Mouse (Mus musculus) embryonic facial prominence, embryonic 15.5 days (tissue): Measurements from ENCODE around the gene Il27. TPM values are rescaled to one million over a fixed set of nuclear protein-coding genes. Genes with fewer than 3 reads are reported as not detected.
A peak's percentile ranks its signal among the peaks of the same experiment; 100 is the strongest.

Source experiments
- ATAC-seq: fragments of 200-750 bp; cut with Nextera tagmentation; 2 replicates; pipeline ENCODE4 v1.8.0; 2017; ENCODE audit warnings: low read depth, moderate TSS enrichment; ENCODE audit not compliant: insufficient number of reproducible peaks, low FRiP score, low TSS enrichment
- H3K27ac ChIP-seq: fragments of 300-500 bp; sonication (generic); replicated peaks from 2 replicates; pipeline ENCODE4 v1.5.1; 2015; ENCODE audit warnings: mild to moderate bottlenecking, inconsistent platforms
- H3K27me3 ChIP-seq: fragments of 300-500 bp; sonication (generic); 2 replicates; pipeline ENCODE4 v1.6.1; 2015; ENCODE audit warnings: inconsistent platforms
- H3K36me3 ChIP-seq: fragments of 300-500 bp; sonication (generic); 2 replicates; pipeline ENCODE4 v1.6.1; 2015; ENCODE audit warnings: mild to moderate bottlenecking, inconsistent platforms
- H3K4me1 ChIP-seq: fragments of 300-500 bp; sonication (generic); 2 replicates; pipeline ENCODE4 v1.6.1; 2015; ENCODE audit warnings: inconsistent platforms
- H3K4me2 ChIP-seq: fragments of 300-500 bp; sonication (generic); replicated peaks from 2 replicates; pipeline ENCODE4 v1.6.1; 2015; ENCODE audit warnings: mild to moderate bottlenecking, inconsistent platforms
- H3K4me3 ChIP-seq: fragments of 300-500 bp; sonication (generic); replicated peaks from 2 replicates; pipeline ENCODE4 v1.5.1; 2015; ENCODE audit warnings: mild to moderate bottlenecking, inconsistent platforms
- H3K9ac ChIP-seq: fragments of 300-500 bp; sonication (generic); 2 replicates; pipeline ENCODE4 v1.6.1; 2015; ENCODE audit warnings: inconsistent platforms
- H3K9me3 ChIP-seq: fragments of 300-500 bp; sonication (generic); replicated peaks from 2 replicates; pipeline ENCODE4 v1.6.1; 2016; ENCODE audit warnings: inconsistent platforms
- WGBS: fragments of 180-500 bp; shearing (Covaris S2); methylation state at CpG from one replicate; pipeline ENCODE4 v1.1.7; 2015; 5-methylcytosine and 5-hydroxymethylcytosine counted together
- polyA plus RNA-seq: library from polyadenylated mRNA; unstranded; fragments of >200 nt; fragmentation: Nextera tagmentation; extraction: Ambion mirVana; gene quantifications from 2 replicates; pipeline ENCODE4 v1.2.1, GENCODE M21; 2015

The Il27 gene
- polyA plus RNA-seq, 1 experiment from 2014 or later: not detected

GRCm38 (mm10) chr7:126602650-126603049 is 7.9 kb upstream of the Il27 start:
- H3K9ac ChIP-seq: no peak overlapping the region
- no peaks in the 10 kb centered on the region for H3K9me3 ChIP-seq
- peaks cover 5% of the 10 kb centered on the region; the same call in 1 of the 2 replicates for H3K4me1 ChIP-seq
- no peaks in the 10 kb centered on the region for H3K36me3 ChIP-seq
- no peak overlapping the region for H3K4me2 ChIP-seq
- H3K27me3 ChIP-seq: no peaks in the 10 kb centered on the region
- H3K27ac ChIP-seq: no peak overlapping the region
- WGBS: 67% methylated on average over 3 of the region's 3 CpGs
- no peak overlapping the region for H3K4me3 ChIP-seq
- no peak for ATAC-seq

GRCm38 (mm10) chr7:126601896-126602295 is 7.2 kb upstream of the Il27 start:
- no peak for ATAC-seq
- no peak overlapping the region for H3K9ac ChIP-seq
- H3K27ac ChIP-seq: no peak overlapping the region
- 33% methylated on average over 5 of the region's 5 CpGs for WGBS
- no peaks in the 10 kb centered on the region for H3K27me3 ChIP-seq
- no peaks in the 10 kb centered on the region for H3K9me3 ChIP-seq
- H3K36me3 ChIP-seq: no peaks in the 10 kb centered on the region
- H3K4me3 ChIP-seq: no peak overlapping the region
- peaks cover 2% of the 10 kb centered on the region; the same call in 1 of the 2 replicates for H3K4me1 ChIP-seq
- H3K4me2 ChIP-seq: no peak overlapping the region

- 70% methylated on average over 6 of the region's 6 CpGs for WGBS
- Histone ChIP-seq H3K27ac (no peak overlapping the region), H3K4me2 (no peak overlapping the region), H3K27me3 (no peaks in the 10 kb centered on the region), H3K4me3 (no peak overlapping the region), H3K9me3 (no peaks in the 10 kb centered on the region), H3K36me3 (no peaks in the 10 kb centered on the region), H3K4me1 (no peaks in the 10 kb centered on the region), H3K9ac (no peak overlapping the region)
- no peak for ATAC-seq
These were observed 4.2 kb upstream of the Il27 start for GRCm38 (mm10) chr7:126598919-126599318.

- no peaks in the 10 kb centered on the region for H3K9me3 ChIP-seq
- no peak overlapping the region for H3K27ac ChIP-seq
- 53% methylated on average over 6 of the region's 6 CpGs for WGBS
- H3K27me3 ChIP-seq: no peaks in the 10 kb centered on the region
- no peaks in the 10 kb centered on the region for H3K36me3 ChIP-seq
- H3K4me2 ChIP-seq: no peak overlapping the region
- no peak overlapping the region for H3K9ac ChIP-seq
- H3K4me1 ChIP-seq: no peaks in the 10 kb centered on the region
- ATAC-seq: no peak
- no peak overlapping the region for H3K4me3 ChIP-seq
These were observed 1.7 kb upstream of the Il27 start for GRCm38 (mm10) chr7:126596414-126596813.

- Histone ChIP-seq H3K4me1 (no peaks in the 10 kb centered on the region), H3K9me3 (no peaks in the 10 kb centered on the region)
- ATAC-seq: no peak
These were observed 1.1 kb upstream of the Il27 start for GRCm38 (mm10) chr7:126595890-126596289.

GRCm38 (mm10) chr7:126587779-126588178 is 7.0 kb downstream of the Il27 start:
- H3K4me3 ChIP-seq: peak overlapping the region; percentile 23
- H3K27me3 ChIP-seq: peaks cover 15% of the 10 kb centered on the region
- no peaks in the 10 kb centered on the region for H3K9me3 ChIP-seq
- WGBS: 3% methylated on average over 16 of the region's 16 CpGs
- H3K4me1 ChIP-seq: peaks cover 2% of the 10 kb centered on the region
- peak; percentile 48 for ATAC-seq
- 0 out of 2 replicates have a peak overlapping the region, but pooled peaks have one; percentile 0 for H3K9ac ChIP-seq
- no peaks in the 10 kb centered on the region for H3K36me3 ChIP-seq
- peak overlapping the region; percentile 47 for H3K4me2 ChIP-seq
- no peak overlapping the region for H3K27ac ChIP-seq

More at GRCm38 (mm10) chr7:126595890-126596289, 1.1 kb upstream of the Il27 start:
- Histone ChIP-seq H3K9ac (no peak overlapping the region), H3K36me3 (no peaks in the 10 kb centered on the region), H3K27ac (no peak overlapping the region), H3K4me3 (no peak overlapping the region), H3K4me2 (no peak overlapping the region), H3K27me3 (no peaks in the 10 kb centered on the region)
- 77% methylated on average over 5 of the region's 5 CpGs for WGBS

GRCm38 (mm10) chr7:126586839-126587238 is 7.9 kb downstream of the Il27 start:
- peaks cover 9% of the 10 kb centered on the region for H3K4me1 ChIP-seq
- no peaks in the 10 kb centered on the region for H3K36me3 ChIP-seq
- no peak overlapping the region for H3K27ac ChIP-seq
- 54% methylated on average over 8 of the region's 8 CpGs for WGBS
- H3K9ac ChIP-seq: no peak overlapping the region
- no peak overlapping the region for H3K4me2 ChIP-seq
- no peak overlapping the region for H3K4me3 ChIP-seq
- no peaks in the 10 kb centered on the region for H3K9me3 ChIP-seq
- peaks cover 15% of the 10 kb centered on the region for H3K27me3 ChIP-seq
- ATAC-seq: no peak

GRCm38 (mm10) chr7:126585717-126586116 is 9.0 kb downstream of the Il27 start, which contains the start of gene Cln3:
Gene Cln3, minus strand, starts transcription at chr7:126585817.
- Histone ChIP-seq H3K9me3 (no peaks in the 10 kb centered on the region), H3K9ac (no peak within 1 kb of the TSS), H3K4me3 (no peak within 1 kb of the TSS), H3K4me2 (no peak within 1 kb of the TSS), H3K36me3 (no peaks in the 10 kb centered on the region), H3K4me1 (peaks cover 11% of the 10 kb centered on the region), H3K27me3 (peaks cover 15% of the 10 kb centered on the region), H3K27ac (no peak within 1 kb of the TSS)
- no peak for ATAC-seq
- WGBS: 68% methylated on average over 6 of the region's 6 CpGs

- H3K27ac ChIP-seq: peak within 1 kb of the TSS; percentile 94; the same call in 1 of the 2 replicates
- ATAC-seq: no peak
These were observed 10.2 kb downstream of the Il27 start, which contains the start of gene Apobr for GRCm38 (mm10) chr7:126584506-126584977. Gene Apobr, plus strand, starts transcription at chr7:126584942.

GRCm38 (mm10) chr7:126583761-126584160 is 11.0 kb downstream of the Il27 start:
- Histone ChIP-seq H3K27ac (peak overlapping the region; percentile 94), H3K4me2 (peak overlapping the region; percentile 80), H3K9ac (peak overlapping the region; percentile 40; the same call in 1 of the 2 replicates), H3K4me3 (peak overlapping the region; percentile 56), H3K9me3 (no peaks in the 10 kb centered on the region), H3K4me1 (peaks cover 14% of the 10 kb centered on the region), H3K27me3 (peaks cover 15% of the 10 kb centered on the region), H3K36me3 (0 out of 2 replicates have a peak, but pooled peaks cover 4% of the 10 kb centered on the region)
- ATAC-seq: no peak
- WGBS: 56% methylated on average over 6 of the region's 6 CpGs

More at GRCm38 (mm10) chr7:126584506-126584977, 10.2 kb downstream of the Il27 start, which contains the start of gene Apobr:
- Histone ChIP-seq H3K27me3 (peaks cover 15% of the 10 kb centered on the region), H3K4me3 (peak within 1 kb of the TSS; percentile 56), H3K4me2 (peak within 1 kb of the TSS; percentile 80), H3K9ac (no peak within 1 kb of the TSS), H3K9me3 (no peaks in the 10 kb centered on the region), H3K36me3 (no peaks in the 10 kb centered on the region), H3K4me1 (peaks cover 14% of the 10 kb centered on the region)
- 73% methylated on average over 8 of the region's 8 CpGs for WGBS

GRCm38 (mm10) chr7:126583251-126583709 is 11.5 kb downstream of the Il27 start:
- under 1% methylated on average over 22 of the region's 22 CpGs for WGBS
- ATAC-seq: peak; percentile 69
- H3K9ac ChIP-seq: peak overlapping the region; percentile 40

More at GRCm38 (mm10) chr7:126583251-126583709, 11.5 kb downstream of the Il27 start:
- Histone ChIP-seq H3K9me3 (no peaks in the 10 kb centered on the region), H3K4me1 (peaks cover 14% of the 10 kb centered on the region), H3K27me3 (peaks cover 15% of the 10 kb centered on the region), H3K4me2 (peak overlapping the region; percentile 80), H3K36me3 (peaks cover 7% of the 10 kb centered on the region; the same call in 1 of the 2 replicates), H3K27ac (peak overlapping the region; percentile 94), H3K4me3 (peak overlapping the region; percentile 56)
